Mouse (Mus musculus): ENCODE results near the gene Rpf2.

- TF ChIP-seq POLR2A (IDR thresholded peaks at IDR 0.05; ENCODE audit: low read depth, low read length) (no peak), CTCF (conservative IDR thresholded peaks at IDR 0.05; ENCODE audit: insufficient read depth, insufficient read length, low read depth, low read length) (no peak)
Observed at GRCm38 (mm10) chr10:40237826-40238225, 9.0 kb downstream of the Rpf2 start.

Measured in kidney, adult 2 months (tissue).